In genomic region chr14:40379692-40380091, GRCm38 (mm10) we compare ENCODE assay signal across 16 mouse cellular contexts.
"Had no signal": no experiment of that assay in that cellular context is flagged by ENCODE, and none has a peak within 500 bp of the region (broad histone marks: within the 10 kb centered on the region; RNA-seq: fewer than 3 reads in every experiment).

No protein-coding gene starts in this region.

- H3K27ac ChIP-seq: neural tube, embryonic 13.5 days; neural tube, embryonic 15.5 days; stomach, embryonic 15.5 days; stomach, postnatal 0 days had no signal

- H3K9me3 ChIP-seq: neural tube, embryonic 13.5 days; neural tube, embryonic 15.5 days; stomach, embryonic 15.5 days had no signal

- H3K4me1 ChIP-seq: neural tube, embryonic 13.5 days; neural tube, embryonic 15.5 days; stomach, embryonic 15.5 days had no signal

- H3K36me3 ChIP-seq: neural tube, embryonic 13.5 days; neural tube, embryonic 15.5 days; stomach, embryonic 15.5 days had no signal

- H3K4me3 ChIP-seq: neural tube, embryonic 13.5 days; neural tube, embryonic 15.5 days; stomach, embryonic 15.5 days had no signal

- H3K9ac ChIP-seq: neural tube, embryonic 13.5 days; neural tube, embryonic 15.5 days; stomach, embryonic 15.5 days had no signal

- DNase-seq: retina, postnatal 1 day; right cerebral cortex, adult 18-20 months; right cerebral cortex, postnatal 14 days; right cerebral cortex, postnatal 25 days; right cerebral cortex, postnatal 4 days; spleen, adult 18-20 months; thymus, adult 18-20 months; thymus, adult 2 months; thymus, postnatal 14 days; thymus, postnatal 25 days; thymus, postnatal 36 days; thymus, postnatal 4 days had no signal

- H3K4me2 ChIP-seq: neural tube, embryonic 13.5 days; neural tube, embryonic 15.5 days; stomach, embryonic 15.5 days had no signal

- H3K27me3 ChIP-seq: neural tube, embryonic 13.5 days; neural tube, embryonic 15.5 days; stomach, embryonic 15.5 days had no signal
